Mouse (Mus musculus) midbrain, embryonic 12.5 days (tissue): Measurements from ENCODE around the gene Cerkl. TPM values are rescaled to one million over a fixed set of nuclear protein-coding genes. Genes with fewer than 3 reads are reported as not detected.

Experiments used
- ATAC-seq: fragments of 200-750 bp; cut with Nextera tagmentation; 2 replicates; pipeline ENCODE4 v1.8.0; 2017; ENCODE audit warnings: low read depth, moderate TSS enrichment, moderate library complexity; ENCODE audit not compliant: low FRiP score
- H3K27ac ChIP-seq: fragments of 300-500 bp; sonication (generic); replicated peaks from 2 replicates; pipeline ENCODE4 v1.5.1; 2016; ENCODE audit warnings: mild to moderate bottlenecking
- H3K27me3 ChIP-seq: fragments of 300-500 bp; sonication (generic); 2 replicates; pipeline ENCODE4 v1.6.1; 2016; ENCODE audit warnings: mild to moderate bottlenecking
- H3K36me3 ChIP-seq: fragments of 300-500 bp; sonication (generic); 2 replicates; pipeline ENCODE4 v1.6.1; 2016
- H3K4me1 ChIP-seq: fragments of 300-500 bp; sonication (generic); 2 replicates; pipeline ENCODE4 v1.6.1; 2016
- H3K4me2 ChIP-seq: fragments of 300-500 bp; sonication (generic); replicated peaks from 2 replicates; pipeline ENCODE4 v1.6.1; 2016; ENCODE audit warnings: mild to moderate bottlenecking, moderate library complexity
- H3K4me3 ChIP-seq: fragments of 300-500 bp; sonication (generic); 2 replicates; pipeline ENCODE4 v1.5.1; 2016; ENCODE audit warnings: mild to moderate bottlenecking
- H3K9ac ChIP-seq: fragments of 300-500 bp; sonication (generic); replicated peaks from 2 replicates; pipeline ENCODE4 v1.6.1; 2016; ENCODE audit warnings: mild to moderate bottlenecking, moderate library complexity
- H3K9me3 ChIP-seq: fragments of 300-500 bp; sonication (generic); 2 replicates; pipeline ENCODE4 v1.6.1; 2016; ENCODE audit warnings: mild to moderate bottlenecking
- WGBS: fragments of 180-500 bp; shearing (Covaris S2); methylation state at CpG from one replicate; pipeline ENCODE4 v1.1.7; 2016; 5-methylcytosine and 5-hydroxymethylcytosine counted together
- polyA plus RNA-seq: library from polyadenylated mRNA; unstranded; fragments of >200 nt; fragmentation: Nextera tagmentation; extraction: Ambion mirVana; gene quantifications from 2 replicates; pipeline ENCODE4 v1.2.1, GENCODE M21; 2016

The Cerkl gene
- polyA plus RNA-seq, 1 experiment from 2014 or later, result 2.6 TPM

DNA sequence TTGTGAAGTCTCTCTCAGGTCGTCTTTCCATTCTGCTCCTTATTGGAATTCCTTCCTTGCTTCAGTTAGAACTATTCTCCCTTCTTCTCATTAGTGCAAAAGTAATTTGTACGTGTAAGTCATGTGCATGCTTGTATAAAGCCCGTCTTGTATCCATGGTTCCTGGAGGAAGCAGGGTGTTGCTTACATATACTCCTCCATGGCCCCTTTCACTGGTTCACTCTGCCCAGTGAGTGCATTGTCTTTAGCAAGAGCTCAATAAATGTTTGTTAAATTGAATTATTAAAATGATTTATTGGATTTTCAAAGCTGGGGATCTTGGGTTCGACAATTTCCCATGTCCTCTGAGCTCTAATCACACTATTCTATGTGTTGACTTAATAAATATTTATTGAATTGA lies 172.4 kb downstream of the Cerkl start:
- no peaks in the 10 kb centered on the region; the same call in 1 of the 2 replicates for H3K36me3 ChIP-seq
- H3K27ac ChIP-seq, result no peak overlapping the region
- 0 out of 2 replicates have a peak, but pooled peaks have one; percentile 38 for ATAC-seq
- no peaks in the 10 kb centered on the region for H3K9me3 ChIP-seq
- WGBS, result 78% methylated on average over 4 of the region's 4 CpGs
- no peaks in the 10 kb centered on the region for H3K27me3 ChIP-seq
- no peaks in the 10 kb centered on the region for H3K4me1 ChIP-seq
- no peak overlapping the region for H3K4me2 ChIP-seq
- H3K9ac ChIP-seq, result no peak overlapping the region
- no peak overlapping the region for H3K4me3 ChIP-seq

Other genes with a start within 250 kb of the Cerkl start
- 6.5 TPM in 2 replicates for gene Itga4, start 201.4 kb downstream of the Cerkl start, polyA plus RNA-seq
- gene Neurod1, start within 50 bp of the Cerkl start, polyA plus RNA-seq, result 44.4 and 47.6 TPM in 2 replicates
- gene Itprid2, start 178.6 kb upstream of the Cerkl start, polyA plus RNA-seq, result 4.8 and 5.2 TPM in 2 replicates